Mouse (Mus musculus): ENCODE measurements around the gene Nxnl1.

Gene Nxnl1

DNA sequence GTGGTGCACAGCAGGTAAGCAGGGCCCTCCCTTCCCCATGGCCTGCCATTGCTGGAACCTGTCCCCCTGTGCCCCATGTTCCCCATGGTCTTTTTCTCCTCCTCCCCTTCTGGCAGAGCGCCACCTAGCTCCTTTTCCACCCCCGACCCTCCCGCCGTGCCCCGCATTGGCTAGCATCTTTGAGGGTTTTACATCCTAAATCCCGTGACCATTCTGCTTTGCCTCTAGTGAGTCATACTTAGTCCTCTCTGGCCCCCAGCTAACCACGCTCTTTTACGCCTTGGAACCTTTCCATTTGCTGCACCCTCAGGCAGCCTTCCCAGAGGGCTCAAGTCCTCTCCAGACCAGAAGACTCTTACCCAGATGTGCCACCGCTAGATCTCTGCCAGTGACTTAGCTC, 13.8 kb upstream of the Nxnl1 start:
- no peak for DNase-seq (ENCODE audit: low spot score)

DNA sequence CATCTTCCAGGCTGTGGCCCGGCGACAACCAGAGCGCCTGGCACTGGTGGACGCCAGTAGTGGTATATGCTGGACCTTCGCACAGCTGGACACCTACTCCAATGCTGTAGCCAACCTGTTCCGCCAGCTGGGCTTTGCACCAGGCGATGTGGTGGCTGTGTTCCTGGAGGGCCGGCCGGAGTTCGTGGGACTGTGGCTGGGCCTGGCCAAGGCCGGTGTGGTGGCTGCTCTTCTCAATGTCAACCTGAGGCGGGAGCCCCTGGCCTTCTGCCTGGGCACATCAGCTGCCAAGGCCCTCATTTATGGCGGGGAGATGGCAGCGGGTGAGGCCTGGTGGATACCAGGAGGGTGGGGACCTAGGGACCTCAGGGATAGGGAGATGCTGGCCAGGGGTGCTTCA, 13.1 kb upstream of the Nxnl1 start:
- DNase-seq (ENCODE audit: low spot score), result peak; percentile 57

DNA sequence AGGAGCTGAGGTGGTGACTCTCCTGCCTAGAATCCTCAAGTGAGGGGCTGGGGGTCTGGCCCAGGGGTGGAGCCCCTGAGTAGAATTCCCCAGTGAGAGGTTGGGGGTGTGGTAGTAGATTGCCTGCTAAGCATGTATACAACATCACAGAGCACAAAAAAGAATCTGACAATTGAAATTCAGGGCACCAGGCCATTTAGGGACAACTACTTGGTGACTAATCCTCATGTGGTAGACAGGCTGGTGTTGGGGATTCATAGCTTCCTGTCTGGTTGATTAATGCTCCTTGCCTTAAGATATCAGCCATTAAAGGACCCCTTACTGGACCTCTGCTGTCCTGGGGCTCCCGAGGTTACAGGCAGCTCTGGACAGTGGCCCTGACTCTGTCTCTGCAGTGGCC, 12.6 kb upstream of the Nxnl1 start:
- DNase-seq (ENCODE audit: low spot score), result no peak

DNA sequence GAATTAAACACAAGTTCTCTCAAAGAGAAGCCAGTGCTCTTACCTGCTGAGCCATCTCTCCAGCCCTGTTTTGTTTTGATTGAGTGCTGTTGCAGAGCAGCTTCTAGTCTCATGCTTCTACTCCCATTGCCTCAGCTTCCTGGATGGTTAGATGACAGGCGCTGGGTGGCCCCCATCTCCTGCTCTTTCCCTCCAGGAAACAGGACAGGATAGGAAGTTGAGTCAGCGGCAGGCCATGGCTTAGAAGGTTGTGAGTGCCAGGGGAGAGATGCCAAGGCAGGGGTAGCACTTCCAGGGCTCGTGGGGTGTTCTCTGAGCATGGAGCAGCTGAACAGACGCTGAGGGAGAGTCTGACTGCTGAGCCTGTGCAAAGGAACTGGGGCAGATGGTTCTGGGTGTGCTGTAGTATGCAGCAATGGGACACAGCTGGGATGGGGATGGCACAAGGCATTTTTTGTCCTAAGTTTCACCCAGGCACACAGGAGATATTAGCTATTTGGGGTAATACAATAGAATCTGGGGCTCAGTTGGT, 11.5 kb upstream of the Nxnl1 start:
- DNase-seq (ENCODE audit: low spot score), result no peak

DNA sequence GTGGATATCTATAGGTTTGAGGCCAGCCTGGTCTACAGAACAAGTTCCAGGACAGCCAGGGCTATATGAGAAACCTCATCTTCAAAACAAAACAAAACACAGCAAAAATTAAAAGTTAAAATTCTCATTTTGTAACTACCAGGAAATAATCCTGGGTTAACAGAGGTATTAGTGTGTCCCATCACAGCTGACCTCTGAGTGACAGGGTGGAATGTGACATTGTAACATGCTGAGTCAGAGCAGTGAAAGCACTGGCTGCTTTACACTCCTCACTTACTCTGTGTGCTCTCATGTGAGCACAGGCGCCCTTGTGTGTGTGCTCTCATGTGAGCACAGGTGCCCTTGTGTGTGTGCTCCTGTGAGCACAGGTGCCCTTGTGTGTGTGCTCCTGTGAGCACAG, 8.6 kb upstream of the Nxnl1 start:
- DNase-seq (ENCODE audit: low spot score), result no peak

DNA sequence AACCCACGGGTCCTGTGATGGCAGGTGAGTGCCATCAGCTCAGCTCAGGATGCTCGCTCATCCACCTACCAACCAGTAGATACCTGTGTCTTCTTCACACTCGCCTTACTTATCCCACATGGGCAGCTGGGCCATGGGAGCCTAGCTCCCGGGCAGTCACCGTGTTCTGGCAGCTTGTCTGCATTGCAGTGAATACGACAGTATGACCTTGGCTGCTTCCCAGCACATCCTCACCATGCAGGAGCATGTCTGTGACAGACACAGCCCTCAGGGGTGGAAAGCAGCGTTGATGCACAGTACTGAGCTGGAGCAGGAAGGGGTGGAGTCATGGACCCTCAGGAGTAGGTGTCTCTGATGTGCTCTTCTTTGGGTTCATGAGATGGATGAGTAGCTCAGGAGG, 8.0 kb upstream of the Nxnl1 start:
- no peak for DNase-seq (ENCODE audit: low spot score)

DNA sequence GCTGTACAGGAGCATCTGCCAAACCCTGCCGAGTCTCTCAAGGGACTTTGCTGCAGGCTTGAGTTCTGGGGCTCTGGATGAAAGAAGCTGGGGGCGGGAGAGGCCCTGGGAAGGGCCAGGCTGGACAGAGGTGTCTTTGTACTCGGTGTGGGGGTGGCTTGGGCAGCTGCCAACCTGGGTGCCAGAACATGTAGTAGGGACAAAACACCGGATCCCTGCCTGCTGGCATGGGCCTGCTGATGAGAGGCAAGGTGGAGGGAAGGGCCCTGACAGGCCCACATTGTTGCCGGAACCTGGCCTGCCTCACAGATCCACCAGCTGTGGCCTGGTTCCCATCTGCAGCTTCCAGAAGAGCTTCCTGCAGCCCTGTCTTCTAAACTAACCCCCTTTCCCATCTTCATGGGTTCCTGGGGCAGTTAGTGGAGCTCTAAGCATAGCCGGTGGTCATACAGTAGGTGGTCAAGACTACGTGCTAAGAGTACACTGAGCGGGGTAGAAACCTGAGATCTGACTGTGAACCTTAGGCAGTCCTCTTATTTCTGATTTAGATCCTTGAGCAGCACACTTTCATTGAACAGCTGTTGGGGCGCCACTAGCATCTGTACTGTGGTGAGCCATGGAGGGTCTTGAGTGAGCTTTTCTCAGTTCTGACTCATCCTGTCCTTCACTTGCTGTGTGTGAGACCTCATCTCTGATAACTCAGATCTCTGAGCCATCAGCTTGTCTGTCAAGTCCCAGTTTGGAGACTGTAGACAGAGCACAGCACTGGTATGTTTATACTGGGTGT, 6.6 kb upstream of the Nxnl1 start:
- DNase-seq (ENCODE audit: low spot score), result peak; percentile 82

DNA sequence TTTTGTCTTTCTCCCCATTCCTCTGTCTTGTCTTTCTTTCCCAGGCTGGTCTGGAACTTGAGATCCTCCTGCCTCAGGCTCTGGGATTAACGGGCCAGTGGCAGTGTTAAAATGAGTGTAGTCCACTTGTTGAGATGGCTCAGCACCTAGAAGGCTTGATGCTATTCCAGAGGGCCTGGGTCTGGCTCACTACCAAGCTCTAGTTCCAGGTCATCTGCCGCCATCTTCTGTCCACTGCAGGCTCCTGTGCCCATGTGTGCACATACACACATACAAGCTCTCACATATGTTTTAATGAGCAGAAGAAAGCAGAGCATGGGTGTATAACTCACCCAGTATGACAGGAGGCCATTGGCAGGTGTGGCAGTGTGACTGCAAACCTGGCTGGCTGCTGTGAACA, 5.7 kb upstream of the Nxnl1 start:
- DNase-seq (ENCODE audit: low spot score), result no peak

DNA sequence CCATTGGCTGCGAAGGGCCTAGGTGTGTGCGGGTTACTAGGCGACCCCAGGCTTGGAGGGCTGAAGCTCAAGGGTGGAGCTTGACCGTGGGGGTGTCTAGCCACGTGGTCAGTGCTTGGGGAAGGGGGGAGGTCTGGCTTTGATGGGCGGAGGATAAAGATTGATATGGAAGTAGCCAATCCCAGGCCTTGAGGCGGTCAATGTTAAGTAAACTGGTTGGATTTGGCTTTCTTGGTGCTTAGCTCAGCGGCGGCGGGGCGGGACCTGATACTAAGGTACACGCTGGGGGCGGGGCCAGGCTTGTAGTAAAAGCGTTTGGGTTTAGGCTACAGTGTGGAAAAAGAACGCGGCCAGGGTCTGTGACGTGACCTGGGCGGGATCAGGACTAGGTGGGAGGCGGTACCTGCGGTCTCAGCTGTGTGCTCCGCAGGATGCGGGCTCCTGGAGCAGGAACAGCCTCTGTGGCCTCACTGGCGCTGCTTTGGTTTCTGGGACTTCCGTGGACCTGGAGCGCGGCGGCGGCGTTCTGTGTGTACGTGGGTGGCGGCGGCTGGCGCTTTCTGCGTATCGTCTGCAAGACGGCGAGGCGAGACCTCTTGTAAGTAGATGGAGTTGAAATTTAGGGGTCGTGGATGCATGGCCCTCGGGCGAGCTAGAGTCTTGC, 4.0 kb upstream of the Nxnl1 start:
- DNase-seq (ENCODE audit: low spot score), result peak; percentile 91

DNA sequence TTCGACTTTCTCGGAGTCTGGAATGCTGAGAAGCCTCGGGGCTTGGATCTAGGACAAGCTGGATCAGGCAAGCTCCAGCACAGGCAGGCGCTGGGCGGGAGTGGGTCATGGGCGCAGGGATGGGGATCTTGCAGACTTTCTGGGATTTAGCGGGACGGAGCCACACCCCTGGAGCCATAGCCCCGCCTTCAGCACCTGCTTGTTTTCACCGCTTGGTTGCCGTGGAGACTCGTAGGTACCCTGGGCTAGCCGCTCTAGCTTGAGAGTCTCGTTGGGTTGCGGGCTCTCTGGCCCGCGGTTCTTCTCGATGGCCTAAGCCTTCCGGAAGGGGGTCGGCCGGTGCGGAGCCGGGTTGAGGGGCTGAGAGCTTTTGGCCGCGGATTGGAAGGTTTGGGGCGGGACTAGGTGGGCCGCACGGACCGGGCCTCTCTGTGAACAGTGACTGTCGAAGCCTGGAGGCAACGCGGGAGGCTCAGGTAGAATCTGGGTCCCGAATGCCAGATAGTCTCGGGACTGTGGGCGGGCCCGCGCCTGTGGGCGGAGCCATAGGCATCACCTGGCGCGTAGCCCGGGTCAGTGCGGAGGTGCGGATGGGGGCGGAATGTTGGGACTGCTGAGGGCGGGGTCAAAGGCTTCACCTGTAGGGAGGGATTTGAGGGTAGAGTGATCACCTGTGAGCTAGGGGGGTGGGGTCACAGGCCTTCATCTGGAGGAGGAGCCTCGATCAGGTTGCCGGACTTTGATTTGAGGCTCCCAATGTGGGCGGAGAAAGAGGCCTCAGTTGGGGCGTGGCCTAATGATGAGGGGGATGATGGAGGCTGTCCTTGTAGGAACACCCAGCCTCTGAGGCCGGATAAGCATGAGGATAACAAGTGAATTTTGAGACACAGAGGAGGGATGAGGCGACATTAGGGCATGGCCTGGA, 3.2 kb upstream of the Nxnl1 start:
- DNase-seq (ENCODE audit: low spot score), result peak; percentile 89

DNA sequence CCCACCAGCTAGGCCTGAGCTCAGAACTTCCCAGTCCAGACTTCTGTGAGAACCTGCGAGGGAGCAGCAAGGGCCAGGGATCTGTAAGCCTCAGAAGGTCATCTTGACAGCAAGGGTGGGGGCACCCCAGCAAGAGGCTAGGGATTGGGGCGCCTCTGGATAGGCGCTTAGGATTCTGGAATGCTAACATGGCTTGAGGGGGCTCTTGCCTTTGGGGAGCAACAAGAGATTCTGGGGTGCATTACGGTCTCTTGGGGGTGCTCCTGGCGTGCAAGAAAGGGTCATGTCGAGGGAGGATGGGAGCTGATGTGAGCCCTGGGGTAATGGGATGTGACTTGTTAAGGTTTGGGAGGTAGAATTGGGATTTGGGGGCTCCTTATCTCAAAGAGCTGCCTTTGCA, 2.5 kb upstream of the Nxnl1 start:
- no peak for DNase-seq (ENCODE audit: low spot score)

DNA sequence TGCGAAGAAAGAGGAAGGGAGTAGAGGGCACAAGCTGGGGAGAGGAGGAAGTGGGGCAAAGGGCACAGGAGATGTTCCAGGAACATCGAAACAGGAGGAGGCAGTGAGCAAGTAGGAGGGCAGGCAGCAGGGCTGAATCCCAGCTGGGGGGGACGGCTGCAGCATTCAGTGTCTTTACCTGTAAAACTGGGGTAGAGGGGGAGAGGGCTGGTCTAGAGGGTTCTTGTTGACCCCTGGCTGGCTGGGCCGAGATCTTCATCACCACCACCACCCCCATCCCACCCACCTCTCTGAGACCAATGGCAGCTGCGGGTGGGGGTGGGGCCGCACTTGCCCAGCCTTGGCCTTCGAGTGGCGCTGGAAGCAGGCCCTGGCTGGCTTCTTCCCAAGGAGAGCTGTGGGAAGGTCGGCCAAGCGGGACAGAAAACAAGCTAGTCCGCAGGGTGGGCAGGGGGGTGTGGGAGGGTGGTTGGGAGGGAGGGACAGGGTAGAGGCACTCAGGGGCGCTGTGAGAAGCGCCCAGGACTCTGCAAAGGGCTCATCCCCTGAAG, 2.1 kb upstream of the Nxnl1 start, which contains the start of gene Slc27a1:
TSS of gene Slc27a1 (plus strand) at position 496 of the 551 bp plus-strand sequence.
- DNase-seq (ENCODE audit: low spot score), result peak; percentile 91

DNA sequence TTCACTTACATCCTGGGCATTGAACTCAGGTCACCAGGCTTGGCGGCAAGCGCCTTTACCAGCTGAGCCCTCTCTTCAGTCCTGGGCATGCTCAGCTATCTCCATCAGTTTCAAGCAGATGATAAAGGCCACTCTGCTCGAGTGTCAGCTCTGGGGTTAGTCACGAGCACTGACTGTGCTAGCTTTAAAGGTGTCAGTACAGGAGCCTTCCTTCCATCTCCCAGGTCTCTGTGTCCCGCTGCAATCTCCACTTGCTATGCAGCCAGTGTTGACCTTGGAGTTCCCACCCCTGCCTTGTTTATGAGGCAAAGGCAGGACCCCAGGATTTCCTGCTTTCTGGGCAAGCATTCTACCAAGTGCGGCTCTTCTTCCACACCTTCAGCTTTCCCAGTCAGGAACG, 1.2 kb upstream of the Nxnl1 start:
- DNase-seq (ENCODE audit: low spot score), result no peak

DNA sequence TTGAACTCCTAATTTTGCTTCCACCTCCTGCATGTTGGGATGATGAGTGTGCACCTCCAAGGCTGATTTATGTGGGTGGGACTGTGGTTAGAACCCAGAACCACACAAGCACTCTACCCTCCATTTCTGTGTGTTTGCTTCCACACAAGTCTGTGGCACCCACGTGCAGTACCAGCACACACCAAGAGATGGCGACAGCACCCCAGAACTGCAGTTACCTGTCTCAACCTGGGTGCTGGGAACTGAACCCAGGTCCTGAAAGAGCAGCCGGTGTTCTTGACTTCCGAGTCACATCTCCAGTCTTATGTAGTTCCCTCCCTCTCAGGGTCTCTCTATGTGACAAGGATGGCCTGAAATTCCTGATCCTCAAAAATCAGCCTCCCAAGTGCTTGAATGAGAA, 2.4 kb downstream of the Nxnl1 start:
- no peak for DNase-seq (ENCODE audit: low spot score)

DNA sequence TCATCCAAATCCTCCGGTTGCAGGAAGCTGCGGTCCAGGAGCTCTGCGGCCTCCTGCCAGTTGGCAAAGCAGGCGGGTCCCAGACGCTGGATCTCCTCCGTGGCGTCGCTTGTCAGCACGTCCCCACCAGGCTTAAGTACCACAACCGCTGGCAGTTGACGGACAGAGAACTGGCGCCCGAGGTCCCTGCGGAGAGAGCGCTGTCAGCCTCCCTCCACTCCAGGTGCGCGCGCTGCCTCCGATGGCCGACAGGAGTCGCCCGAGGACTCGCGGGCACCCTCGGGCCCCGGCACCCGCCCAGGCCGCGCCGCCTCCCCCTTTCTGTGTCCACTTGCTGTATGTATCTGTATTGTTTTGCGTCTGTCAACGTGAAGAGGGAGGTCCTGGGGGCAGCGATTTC, 3.6 kb downstream of the Nxnl1 start:
- peak; percentile 89 for DNase-seq (ENCODE audit: low spot score)

DNA sequence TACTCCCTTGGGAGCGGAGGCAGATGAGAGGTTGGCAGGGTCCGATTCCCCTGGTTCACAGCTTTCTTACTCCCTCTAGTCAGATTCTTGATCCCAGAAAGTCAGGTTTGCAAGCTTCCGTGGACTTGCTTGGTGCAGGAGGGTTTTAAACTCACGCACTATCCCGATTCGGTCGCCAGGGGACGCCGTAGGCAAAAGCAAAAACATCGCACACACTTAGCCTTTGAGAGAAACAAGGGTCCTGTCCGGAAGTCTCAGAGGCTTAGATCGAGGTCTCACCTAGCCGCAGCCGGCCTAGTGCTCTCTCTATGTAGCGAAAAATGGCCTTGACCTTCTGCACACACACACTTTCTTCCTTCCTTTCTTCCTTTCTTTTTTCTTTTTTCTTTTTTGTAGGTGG, 5.0 kb downstream of the Nxnl1 start:
- DNase-seq (ENCODE audit: low spot score), result peak; percentile 66

DNA sequence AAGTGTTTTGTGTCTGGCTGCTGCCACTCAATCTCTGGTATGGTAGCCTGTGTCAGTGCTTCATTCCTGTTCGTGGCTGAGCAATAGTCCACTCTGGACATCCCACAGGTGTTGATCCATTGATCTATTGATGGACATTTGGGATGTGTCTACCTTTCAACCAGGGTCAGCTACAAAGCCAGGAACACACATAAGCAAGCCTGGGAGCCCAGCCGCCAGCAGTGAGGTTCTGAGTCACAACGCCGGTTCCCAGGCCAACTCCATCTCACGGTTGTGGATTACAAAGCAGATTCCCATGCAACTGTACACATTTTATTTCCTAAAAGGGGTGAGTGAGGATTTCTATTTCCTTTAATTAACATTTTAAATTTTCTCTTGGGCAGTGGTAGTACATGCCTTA, 5.6 kb downstream of the Nxnl1 start:
- DNase-seq (ENCODE audit: low spot score), result no peak

DNA sequence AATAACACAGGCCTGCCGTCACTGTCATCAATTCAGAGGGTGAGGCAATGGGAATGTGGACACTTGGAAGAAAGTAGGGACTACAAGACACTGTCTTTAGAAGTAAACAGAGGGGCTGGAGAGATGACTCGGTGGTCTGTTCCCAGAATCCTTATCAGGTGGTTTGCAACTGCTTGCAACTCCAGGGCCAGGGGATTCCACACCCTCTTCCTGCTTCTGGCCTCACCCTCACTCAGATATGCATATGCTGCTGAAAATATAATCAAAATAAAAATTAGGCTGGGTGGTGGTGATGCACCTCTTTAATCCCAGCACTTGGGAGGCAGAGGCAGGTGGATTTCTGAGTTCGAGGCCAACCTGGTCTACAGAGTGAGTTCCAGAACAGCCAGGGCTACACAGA, 6.3 kb downstream of the Nxnl1 start:
- no peak for DNase-seq (ENCODE audit: low spot score)

DNA sequence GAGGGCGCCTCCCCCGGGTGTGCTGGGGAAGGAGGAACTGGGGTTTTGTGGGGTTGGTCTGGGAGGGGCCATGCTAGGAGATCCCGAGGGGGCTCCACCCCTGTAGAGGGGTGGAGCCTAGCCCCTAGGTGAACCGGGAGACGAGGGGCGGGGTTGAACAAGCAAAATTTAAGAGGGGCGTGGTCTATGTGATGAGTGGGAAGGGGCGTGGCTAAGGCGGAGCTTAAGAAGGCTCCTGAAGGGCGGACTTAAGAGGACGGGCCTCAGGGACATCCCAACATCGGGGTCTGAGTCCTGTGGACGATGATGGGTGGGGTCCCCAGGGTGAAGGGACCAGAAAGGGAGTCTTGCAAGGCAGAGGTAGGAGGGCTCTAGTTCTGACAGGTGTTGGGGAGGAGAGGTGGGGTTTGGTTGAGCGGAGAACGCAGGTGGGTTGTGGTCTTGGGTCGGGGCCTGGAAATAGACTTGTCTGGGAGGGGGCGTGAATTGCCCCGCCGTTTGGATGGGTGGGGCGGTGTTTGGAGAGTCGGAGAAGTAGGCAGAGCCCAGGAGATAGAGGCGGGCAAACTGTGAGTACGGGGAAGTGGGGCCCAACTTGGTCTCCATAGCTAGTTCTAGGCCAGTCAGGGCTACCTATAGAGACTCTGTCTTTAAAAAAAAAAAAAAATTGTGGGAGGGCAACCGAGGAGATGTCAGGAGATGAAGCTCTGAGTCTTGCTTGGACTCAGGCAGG, 7.3 kb downstream of the Nxnl1 start:
- DNase-seq (ENCODE audit: low spot score), result peak; percentile 84

DNA sequence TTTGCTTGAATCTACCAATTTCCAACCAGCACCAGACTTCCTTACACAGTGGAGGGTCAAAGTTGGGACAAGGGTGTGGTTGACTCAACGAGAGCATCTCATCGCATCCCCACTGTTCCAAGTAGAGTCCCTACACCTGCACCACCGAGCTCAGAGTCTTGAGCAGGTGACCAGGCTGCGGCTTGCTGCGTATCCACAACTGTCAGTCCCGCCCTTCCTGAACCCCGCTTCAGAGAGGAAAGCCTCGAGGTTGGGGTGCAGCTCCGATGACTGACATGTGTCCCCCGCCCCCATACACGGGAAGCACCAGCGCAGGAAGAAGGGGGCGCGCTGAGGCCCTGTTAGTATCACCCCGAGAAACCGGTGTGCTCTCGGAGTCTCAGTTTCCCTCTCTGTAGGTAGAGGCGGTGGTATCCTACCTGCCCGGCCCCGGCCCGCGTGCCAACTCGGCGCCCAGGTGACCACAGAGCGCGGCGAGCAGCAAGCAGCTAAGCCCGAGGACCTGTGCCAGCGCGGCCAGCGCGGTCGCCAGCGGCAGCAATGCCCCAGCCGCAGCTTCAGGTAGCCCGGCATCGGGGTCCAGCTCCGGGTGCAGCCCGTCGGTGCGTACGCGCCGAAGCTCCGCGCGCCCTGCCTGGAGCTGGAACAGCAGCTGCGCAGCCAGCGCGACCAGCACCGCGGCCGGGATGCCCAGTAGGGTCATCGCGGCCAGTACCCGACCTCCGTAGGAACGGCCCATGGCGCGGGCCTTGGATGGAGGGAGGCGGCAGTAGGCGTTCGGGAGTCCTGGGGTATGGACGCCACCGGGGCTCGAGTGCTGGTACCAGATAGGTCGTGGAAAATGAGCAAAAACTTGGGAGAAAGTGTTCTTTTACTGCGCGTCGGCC, 8.1 kb downstream of the Nxnl1 start, which contains the start of gene Tmem221:
TSS of gene Tmem221 (minus strand) at position 801 of the 887 bp plus-strand sequence.
- DNase-seq (ENCODE audit: low spot score), result peak; percentile 55

Data from ovary, postnatal 36 days (tissue).